Mouse (Mus musculus): ENCODE measurements at regions not wholly inside any gene's neighbourhood (a gene's known extent, or its start where the extent isn't known, plus 50 kb on each side); places are given as distances from the start of the nearest gene placed in this dataset.

GRCm38 (mm10) chr3:15107301-15107700 is 221.2 kb downstream of the Car2 start:
- intact Hi-C loops (cut with DNase I) = no loop called here
- DNase-seq (ENCODE audit: low spot score in 2 of 2) = no peak

GRCm38 (mm10) chr3:15108239-15108934 is 222.3 kb downstream of the Car2 start:
- no peak for DNase-seq (ENCODE audit: low spot score in 2 of 2)
- intact Hi-C loops (cut with DNase I) = no loop called here

- DNase-seq (ENCODE audit: low spot score in 2 of 2) = no peak
- intact Hi-C loops (cut with DNase I) = no loop called here
Observed at GRCm38 (mm10) chr3:15110037-15110748, 221.9 kb downstream of the Gm9733 start.

GRCm38 (mm10) chr3:15112177-15112838 is 219.8 kb downstream of the Gm9733 start:
- peak in 1 of 2 experiments; percentile 2 for DNase-seq (ENCODE audit: low spot score in 2 of 2)

GRCm38 (mm10) chr3:15118634-15119356 is 213.3 kb downstream of the Gm9733 start:
- intact Hi-C loops (cut with DNase I) = no loop called here
- DNase-seq (ENCODE audit: low spot score in 2 of 2) = no peak

More at GRCm38 (mm10) chr3:15112177-15112838, 219.8 kb downstream of the Gm9733 start:
- intact Hi-C loops (cut with DNase I) = no loop called here

- no peak for DNase-seq (ENCODE audit: low spot score in 2 of 2)
- intact Hi-C loops (cut with DNase I) = no loop called here
Observed at GRCm38 (mm10) chr3:15126736-15127135, 205.4 kb downstream of the Gm9733 start.

- DNase-seq (ENCODE audit: low spot score in 2 of 2) = no peak
- intact Hi-C loops (cut with DNase I) = no loop called here
Observed at GRCm38 (mm10) chr3:15128370-15128769, 203.7 kb downstream of the Gm9733 start.

- intact Hi-C loops (cut with DNase I) = no loop called here
- DNase-seq (ENCODE audit: low spot score in 2 of 2) = no peak
Observed at GRCm38 (mm10) chr3:15128960-15129359, 203.1 kb downstream of the Gm9733 start.

GRCm38 (mm10) chr3:15129729-15130369 is 202.3 kb downstream of the Gm9733 start:
- no peak for DNase-seq (ENCODE audit: low spot score in 2 of 2)
- intact Hi-C loops (cut with DNase I) = no loop called here

GRCm38 (mm10) chr3:15132136-15132535 is 200.0 kb downstream of the Gm9733 start:
- intact Hi-C loops (cut with DNase I) = no loop called here
- no peak for DNase-seq (ENCODE audit: low spot score in 2 of 2)

GRCm38 (mm10) chr3:15139550-15139949 is 192.6 kb downstream of the Gm9733 start:
- peak; percentile 7 to 69 for DNase-seq (ENCODE audit: low spot score in 2 of 2)
- intact Hi-C loops (cut with DNase I) = no loop called here

- intact Hi-C loops (cut with DNase I) = no loop called here
- no peak for DNase-seq (ENCODE audit: low spot score in 2 of 2)
Observed at GRCm38 (mm10) chr3:15153710-15154109, 178.4 kb downstream of the Gm9733 start.

- DNase-seq (ENCODE audit: low spot score in 2 of 2) = peak; percentile 53 to 86
- intact Hi-C loops (cut with DNase I) = no loop called here
Observed at GRCm38 (mm10) chr3:15154153-15154552, 177.9 kb downstream of the Gm9733 start.

GRCm38 (mm10) chr3:15156681-15157080 is 175.4 kb downstream of the Gm9733 start:
- intact Hi-C loops (cut with DNase I) = no loop called here
- DNase-seq (ENCODE audit: low spot score in 2 of 2) = peak; percentile 11 to 15

GRCm38 (mm10) chr3:15157842-15158241 is 174.3 kb downstream of the Gm9733 start:
- intact Hi-C loops (cut with DNase I) = no loop called here
- no peak for DNase-seq (ENCODE audit: low spot score in 2 of 2)

- intact Hi-C loops (cut with DNase I) = no loop called here
Observed at GRCm38 (mm10) chr3:15158926-15159325, 173.2 kb downstream of the Gm9733 start.

GRCm38 (mm10) chr3:15159965-15160714 is 172.0 kb downstream of the Gm9733 start:
- intact Hi-C loops (cut with DNase I) = no loop called here
- no peak for DNase-seq (ENCODE audit: low spot score in 2 of 2)

More at GRCm38 (mm10) chr3:15158926-15159325, 173.2 kb downstream of the Gm9733 start:
- DNase-seq (ENCODE audit: low spot score in 2 of 2) = no peak

- intact Hi-C loops (cut with DNase I) = no loop called here
Observed at GRCm38 (mm10) chr3:15175811-15176210, 156.3 kb downstream of the Gm9733 start.

More at GRCm38 (mm10) chr3:15175811-15176210, 156.3 kb downstream of the Gm9733 start:
- DNase-seq (ENCODE audit: low spot score in 2 of 2) = no peak

Measured in left cerebral cortex, postnatal 25 days (tissue).